Mouse (Mus musculus): Measurements from ENCODE around the gene Mylk.

Gene Mylk

GRCm38 (mm10) chr16:34901611-34902293, 156.7 kb downstream of the Mylk start:
- no peak for DNase-seq (ENCODE audit: low read depth in 2 of 2, low spot score in 2 of 2)

GRCm38 (mm10) chr16:34902294-34902680, 157.3 kb downstream of the Mylk start:
- DNase-seq (ENCODE audit: low read depth in 2 of 2, low spot score in 2 of 2) = no peak

GRCm38 (mm10) chr16:34902761-34903160, 157.8 kb downstream of the Mylk start:
- no peak for DNase-seq (ENCODE audit: low read depth in 2 of 2, low spot score in 2 of 2)

DNA sequence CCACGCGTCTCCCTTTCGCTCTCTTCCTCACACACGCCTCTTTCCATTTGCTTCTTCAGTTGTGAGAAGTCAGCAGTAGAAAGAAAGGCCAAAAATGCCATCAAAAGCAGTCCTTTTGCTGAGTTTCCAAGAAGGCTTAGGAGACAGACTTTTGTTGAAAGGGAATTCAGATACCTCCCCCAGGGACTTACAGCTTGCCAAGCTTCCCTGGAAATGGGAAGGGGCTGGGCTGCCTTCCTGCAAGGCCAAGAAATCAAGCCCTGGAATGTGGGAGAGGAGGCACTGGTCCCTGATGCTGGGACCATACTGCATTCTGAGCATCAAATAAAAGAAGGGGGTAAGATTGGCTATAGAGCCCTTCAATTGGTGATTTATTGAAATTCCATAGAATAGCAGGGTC, 159.9 kb downstream of the Mylk start:
- DNase-seq (ENCODE audit: low read depth in 2 of 2, low spot score in 2 of 2) = no peak

GRCm38 (mm10) chr16:34909437-34909836, 164.4 kb downstream of the Mylk start:
- DNase-seq (ENCODE audit: low read depth in 2 of 2, low spot score in 2 of 2) = no peak

DNA sequence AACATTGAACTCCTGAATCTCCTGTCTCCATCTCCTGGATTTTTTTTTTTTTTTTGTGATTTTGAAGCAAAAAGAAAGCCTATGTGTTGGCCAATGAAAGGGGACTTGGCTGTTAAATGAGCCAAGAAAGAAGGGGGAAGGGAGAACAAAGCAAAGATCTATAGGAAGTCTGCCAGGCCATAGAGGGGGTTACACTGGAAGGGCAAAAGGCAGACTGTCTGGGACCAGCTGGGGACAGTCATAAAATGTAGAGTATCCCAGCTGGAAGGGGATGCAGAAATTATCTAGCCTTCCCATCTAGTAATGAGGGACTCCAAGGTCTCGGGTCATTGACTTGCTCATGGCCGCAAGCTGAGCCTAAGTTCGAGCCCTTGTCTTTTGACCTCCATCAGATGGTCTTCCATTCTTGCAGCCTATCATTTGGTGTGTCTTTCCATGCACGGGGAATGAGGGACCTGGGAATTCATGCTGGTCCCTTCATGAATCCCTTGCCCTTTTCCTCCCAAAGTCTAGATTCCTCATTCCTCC, 172.4 kb downstream of the Mylk start:
- DNase-seq (ENCODE audit: low read depth in 2 of 2, low spot score in 2 of 2) = no peak

DNA sequence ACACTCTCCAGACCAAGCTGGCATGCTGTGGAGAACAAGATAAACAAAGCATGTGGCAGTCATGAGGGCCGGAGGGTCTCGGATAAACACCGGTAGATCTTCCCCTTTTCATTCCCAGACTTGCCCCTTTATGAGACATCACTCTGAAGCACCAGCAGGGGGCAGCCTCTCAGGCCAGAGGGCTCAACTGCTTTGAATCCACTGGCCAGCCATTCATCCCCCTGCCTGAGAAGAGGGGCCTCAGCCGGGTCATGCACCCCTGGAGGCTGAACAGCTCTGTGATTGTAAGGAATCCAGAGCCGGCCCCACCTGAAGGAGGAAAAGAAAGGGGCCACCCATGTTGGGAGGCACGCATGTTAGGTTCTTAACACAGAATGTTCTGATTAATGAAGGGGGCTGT, 175.2 kb downstream of the Mylk start:
- DNase-seq (ENCODE audit: low read depth in 2 of 2, low spot score in 2 of 2) = no peak

GRCm38 (mm10) chr16:34920868-34921267, 175.9 kb downstream of the Mylk start:
- DNase-seq (ENCODE audit: low read depth in 2 of 2, low spot score in 2 of 2) = no peak

- DNase-seq (ENCODE audit: low read depth in 2 of 2, low spot score in 2 of 2) = no peak
Observed at GRCm38 (mm10) chr16:34921319-34921718, 176.3 kb downstream of the Mylk start.

GRCm38 (mm10) chr16:34923630-34924029, 178.6 kb downstream of the Mylk start:
- DNase-seq (ENCODE audit: low read depth in 2 of 2, low spot score in 2 of 2) = no peak

GRCm38 (mm10) chr16:34924324-34924723, 179.3 kb downstream of the Mylk start:
- DNase-seq (ENCODE audit: low read depth in 2 of 2, low spot score in 2 of 2) = no peak

GRCm38 (mm10) chr16:34924937-34925618, 180.1 kb downstream of the Mylk start:
- DNase-seq (ENCODE audit: low read depth in 2 of 2, low spot score in 2 of 2) = no peak

DNA sequence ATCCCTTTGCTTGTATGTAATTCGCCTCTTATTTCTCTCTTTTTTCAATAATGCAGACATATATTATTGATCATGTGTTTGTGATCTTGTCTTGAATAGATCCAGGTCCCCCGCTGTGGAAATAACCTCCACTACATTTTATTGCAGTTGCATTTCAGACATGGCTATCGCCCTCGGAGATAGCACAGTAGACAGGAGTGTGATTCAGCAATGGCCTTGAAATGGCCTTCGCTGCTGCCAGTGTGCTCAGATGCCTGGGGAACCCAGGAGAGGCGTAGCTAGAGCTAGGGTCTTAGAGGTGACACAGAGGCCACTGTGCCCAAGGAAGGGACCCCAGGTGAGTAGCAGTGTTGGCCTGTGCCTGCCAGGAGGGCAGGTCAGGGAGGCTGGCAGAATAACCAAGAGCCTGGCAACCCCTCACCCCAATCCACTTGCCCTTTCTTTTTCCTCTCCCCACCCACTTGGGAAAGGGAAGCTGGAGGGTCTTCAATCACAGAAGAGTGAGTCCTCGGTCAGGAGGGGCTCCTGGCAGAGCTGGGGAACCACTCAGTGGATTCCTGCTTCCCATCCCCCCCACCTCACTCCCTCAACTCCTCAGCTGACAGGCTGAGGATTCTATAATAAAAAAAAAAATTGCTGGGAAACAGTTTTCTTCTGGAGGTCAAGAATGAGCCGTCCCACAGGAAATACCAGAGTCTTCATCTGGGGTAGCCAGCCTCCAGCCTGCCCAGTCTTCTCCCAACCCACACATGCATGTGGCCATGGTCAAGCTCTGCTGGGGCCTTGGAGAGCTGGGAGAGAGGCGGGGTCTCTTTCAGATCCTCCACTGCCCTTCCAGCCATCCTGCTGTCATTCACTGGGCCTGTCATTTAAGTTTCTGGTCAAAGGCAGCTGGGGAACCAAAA, 181.8 kb downstream of the Mylk start:
- DNase-seq (ENCODE audit: low read depth in 2 of 2, low spot score in 2 of 2) = no peak

DNA sequence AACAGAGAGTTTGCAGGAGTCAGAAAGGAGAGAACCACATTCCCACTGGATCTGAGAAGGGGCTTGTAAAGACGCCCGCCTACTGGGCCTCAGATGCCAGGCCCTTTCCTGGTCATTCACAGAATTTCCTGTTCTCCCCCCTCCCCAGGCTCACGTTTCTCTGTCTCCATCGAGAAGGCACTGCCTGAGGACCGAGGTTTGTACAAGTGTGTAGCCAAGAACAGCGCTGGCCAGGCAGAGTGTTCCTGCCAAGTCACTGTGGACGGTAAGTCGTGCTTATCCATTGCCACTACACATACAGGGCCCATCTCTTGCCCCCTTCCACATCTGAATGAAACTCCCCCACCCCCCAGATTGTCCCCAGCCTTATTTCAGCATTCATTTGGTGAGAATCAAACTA, 184.7 kb downstream of the Mylk start:
- no peak for DNase-seq (ENCODE audit: low read depth in 2 of 2, low spot score in 2 of 2)

GRCm38 (mm10) chr16:34930110-34930509, 185.1 kb downstream of the Mylk start:
- no peak for DNase-seq (ENCODE audit: low read depth in 2 of 2, low spot score in 2 of 2)

GRCm38 (mm10) chr16:34931306-34931705, 186.3 kb downstream of the Mylk start:
- DNase-seq (ENCODE audit: low read depth in 2 of 2, low spot score in 2 of 2) = no peak

GRCm38 (mm10) chr16:34933173-34933572, 188.2 kb downstream of the Mylk start:
- no peak for DNase-seq (ENCODE audit: low read depth in 2 of 2, low spot score in 2 of 2)

DNA sequence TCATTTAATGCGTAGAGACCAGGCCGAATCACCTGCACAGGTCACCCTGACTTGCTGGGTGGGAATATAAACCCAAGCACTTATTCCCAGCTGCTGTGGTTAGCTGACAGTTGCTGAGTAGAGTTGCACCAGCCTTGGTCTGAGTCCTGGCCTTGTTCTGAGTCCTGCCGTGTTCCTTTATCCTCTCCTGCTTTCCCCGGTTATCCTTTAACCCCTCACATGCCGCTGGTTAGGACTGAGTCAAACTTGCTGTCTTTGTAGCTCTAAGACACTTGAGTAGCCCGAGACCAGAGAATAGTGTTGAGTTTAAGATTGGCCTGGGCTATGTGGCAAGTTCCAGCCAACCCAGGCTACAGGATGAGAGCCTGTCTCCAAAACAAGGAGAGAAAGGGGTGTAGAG, 189.5 kb downstream of the Mylk start:
- no peak for DNase-seq (ENCODE audit: low read depth in 2 of 2, low spot score in 2 of 2)

DNA sequence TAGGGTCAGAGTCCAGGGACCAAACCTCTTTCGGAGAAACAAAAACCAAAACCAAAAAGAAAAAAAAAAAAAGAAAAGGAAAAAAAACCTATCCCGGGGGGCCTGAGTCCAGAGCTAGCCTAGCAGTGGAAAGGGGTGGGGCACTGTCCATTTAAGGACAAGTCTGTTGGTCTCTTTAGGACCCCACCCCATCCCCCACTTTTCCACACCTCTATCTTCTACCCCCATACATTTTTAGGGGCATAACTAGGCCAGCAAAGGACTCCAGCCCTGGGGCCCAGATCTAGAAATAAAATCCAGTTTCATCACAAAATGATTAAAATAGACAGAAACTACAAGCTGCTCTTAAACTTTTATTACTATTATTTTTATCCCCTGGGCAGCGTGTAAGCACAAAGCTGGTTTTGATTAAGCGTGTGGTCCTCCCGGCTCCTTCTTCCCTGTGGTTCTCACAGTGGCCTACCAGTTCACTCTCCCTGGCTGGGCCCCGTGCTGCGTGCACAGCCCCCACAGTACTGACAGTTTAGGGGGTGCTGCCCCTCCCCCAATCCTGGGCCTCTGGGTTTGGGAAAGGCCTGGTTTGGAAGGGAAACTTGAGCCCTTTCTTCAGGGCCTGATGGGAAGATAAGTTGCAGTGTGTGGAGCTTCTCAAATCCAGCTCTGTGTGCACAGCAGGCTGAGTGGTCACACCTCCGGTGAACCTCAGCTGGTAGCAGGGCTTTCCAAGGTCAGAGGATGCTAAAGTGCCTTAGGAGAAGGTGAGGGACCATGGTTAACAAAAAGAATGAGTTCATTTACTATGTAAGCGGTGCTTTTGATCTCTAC, 190.7 kb downstream of the Mylk start:
- no peak for DNase-seq (ENCODE audit: low read depth in 2 of 2, low spot score in 2 of 2)

DNA sequence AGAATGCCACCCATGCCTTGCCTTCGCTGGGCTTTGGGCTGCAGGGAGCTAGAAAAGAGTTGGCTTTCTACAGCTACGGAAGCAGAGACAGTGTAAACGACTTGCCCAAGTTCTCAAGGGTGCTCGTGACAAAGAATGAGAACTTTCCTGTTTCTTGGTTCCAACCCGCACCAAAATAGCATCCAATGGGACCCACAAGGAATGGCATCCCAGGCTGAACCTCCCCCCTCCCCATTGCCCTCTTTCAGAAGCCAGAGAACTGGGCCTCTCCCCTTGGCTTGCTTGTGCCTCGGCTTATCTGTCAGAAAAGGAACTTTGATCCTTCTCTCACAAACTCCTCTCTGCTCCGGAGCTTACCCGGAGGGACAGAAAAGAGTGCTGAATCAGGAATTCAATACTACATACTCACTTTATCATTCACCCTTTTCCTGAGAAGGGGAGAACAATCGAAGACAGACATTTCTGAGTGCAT, 191.4 kb downstream of the Mylk start:
- DNase-seq (ENCODE audit: low read depth in 2 of 2, low spot score in 2 of 2) = no peak

- no peak for DNase-seq (ENCODE audit: low read depth in 2 of 2, low spot score in 2 of 2)
Observed at GRCm38 (mm10) chr16:34937611-34938010, 192.6 kb downstream of the Mylk start.
